Mouse (Mus musculus) urinary bladder, postnatal 0 days (tissue): ENCODE data around the gene Gm4301. TPM values are rescaled to one million over a fixed set of nuclear protein-coding genes. Genes with fewer than 3 reads are reported as not detected.

Experiments
- polyA plus RNA-seq: library from polyadenylated mRNA; unstranded; fragments of >200 nt; fragmentation: Nextera tagmentation; extraction: Ambion mirVana; gene quantifications from 2 replicates; pipeline ENCODE4 v1.2.1, GENCODE M21; 2015

Gm4301 gene
- polyA plus RNA-seq: not detected in 2 replicates

DNA sequence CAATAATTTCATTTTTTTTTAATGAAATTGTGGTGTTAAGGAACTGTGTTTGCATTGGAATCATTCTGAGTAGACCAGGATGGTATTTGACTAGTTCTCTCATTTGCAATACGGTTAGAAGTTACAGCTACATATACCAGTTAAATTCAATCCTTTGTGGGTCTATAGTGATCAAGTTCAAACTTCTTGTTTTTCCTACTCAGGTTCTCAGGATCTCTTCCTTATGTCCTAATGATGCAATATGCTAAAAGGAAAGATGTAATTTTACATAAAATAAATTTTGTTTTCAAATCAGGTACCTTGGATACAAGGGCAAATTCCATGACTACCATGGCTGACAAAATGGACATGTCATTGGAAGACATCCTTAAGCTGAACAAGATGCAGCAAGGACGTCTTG is at the start of gene Gm4301:
Gene Gm4301 (plus strand): TSS at position 301 of the 400 bp plus-strand sequence.

DNA sequence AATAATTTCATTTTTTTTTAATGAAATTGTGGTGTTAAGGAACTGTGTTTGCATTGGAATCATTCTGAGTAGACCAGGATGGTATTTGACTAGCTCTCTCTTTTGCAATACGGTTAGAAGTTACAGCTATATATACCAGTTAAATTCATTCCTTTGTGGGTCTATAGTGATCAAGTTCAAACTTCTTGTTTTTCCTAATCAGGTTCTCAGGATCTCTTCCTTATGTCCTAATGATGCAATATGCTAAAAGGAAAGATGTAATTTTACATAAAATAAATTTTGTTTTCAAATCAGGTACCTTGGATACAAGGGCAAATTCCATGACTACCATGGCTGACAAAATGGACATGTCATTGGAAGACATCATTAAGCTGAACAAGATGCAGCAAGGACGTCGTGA is 5.1 kb downstream of the Gm4301 start, which contains the start of gene Gm4302:
Gene Gm4302 (plus strand): TSS at position 301 of the 400 bp plus-strand sequence.

DNA sequence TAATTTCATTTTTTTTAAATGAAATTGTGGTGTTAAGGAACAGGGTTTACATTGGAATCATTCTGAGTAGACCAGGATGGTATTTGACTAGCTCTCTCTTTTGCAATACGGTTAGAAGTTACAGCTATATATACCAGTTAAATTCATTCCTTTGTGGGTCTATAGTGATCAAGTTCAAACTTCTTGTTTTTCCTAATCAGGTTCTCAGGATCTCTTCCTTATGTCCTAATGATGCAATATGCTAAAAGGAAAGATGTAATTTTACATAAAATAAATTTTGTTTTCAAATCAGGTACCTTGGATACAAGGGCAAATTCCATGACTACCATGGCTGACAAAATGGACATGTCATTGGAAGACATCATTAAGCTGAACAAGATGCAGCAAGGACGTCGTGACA is 10.2 kb downstream of the Gm4301 start, which contains the start of gene Gm4303:
Gene Gm4303 (plus strand): TSS at position 301 of the 400 bp plus-strand sequence.

DNA sequence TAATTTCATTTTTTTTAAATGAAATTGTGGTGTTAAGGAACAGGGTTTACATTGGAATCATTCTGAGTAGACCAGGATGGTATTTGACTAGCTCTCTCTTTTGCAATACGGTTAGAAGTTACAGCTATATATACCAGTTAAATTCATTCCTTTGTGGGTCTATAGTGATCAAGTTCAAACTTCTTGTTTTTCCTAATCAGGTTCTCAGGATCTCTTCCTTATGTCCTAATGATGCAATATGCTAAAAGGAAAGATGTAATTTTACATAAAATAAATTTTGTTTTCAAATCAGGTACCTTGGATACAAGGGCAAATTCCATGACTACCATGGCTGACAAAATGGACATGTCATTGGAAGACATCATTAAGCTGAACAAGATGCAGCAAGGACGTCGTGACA is 15.3 kb downstream of the Gm4301 start, which contains the start of gene Gm4305:
Gene Gm4305 (plus strand): TSS at position 301 of the 400 bp plus-strand sequence.

DNA sequence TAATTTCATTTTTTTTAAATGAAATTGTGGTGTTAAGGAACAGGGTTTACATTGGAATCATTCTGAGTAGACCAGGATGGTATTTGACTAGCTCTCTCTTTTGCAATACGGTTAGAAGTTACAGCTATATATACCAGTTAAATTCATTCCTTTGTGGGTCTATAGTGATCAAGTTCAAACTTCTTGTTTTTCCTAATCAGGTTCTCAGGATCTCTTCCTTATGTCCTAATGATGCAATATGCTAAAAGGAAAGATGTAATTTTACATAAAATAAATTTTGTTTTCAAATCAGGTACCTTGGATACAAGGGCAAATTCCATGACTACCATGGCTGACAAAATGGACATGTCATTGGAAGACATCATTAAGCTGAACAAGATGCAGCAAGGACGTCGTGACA is 25.6 kb downstream of the Gm4301 start, which contains the start of gene Gm4307:
Gene Gm4307 (plus strand): TSS at position 301 of the 400 bp plus-strand sequence.

DNA sequence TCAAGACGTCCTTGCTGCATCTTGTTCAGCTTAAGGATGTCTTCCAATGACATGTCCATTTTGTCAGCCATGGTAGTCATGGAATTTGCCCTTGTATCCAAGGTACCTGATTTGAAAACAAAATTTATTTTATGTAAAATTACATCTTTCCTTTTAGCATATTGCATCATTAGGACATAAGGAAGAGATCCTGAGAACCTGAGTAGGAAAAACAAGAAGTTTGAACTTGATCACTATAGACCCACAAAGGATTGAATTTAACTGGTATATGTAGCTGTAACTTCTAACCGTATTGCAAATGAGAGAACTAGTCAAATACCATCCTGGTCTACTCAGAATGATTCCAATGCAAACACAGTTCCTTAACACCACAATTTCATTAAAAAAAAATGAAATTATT is 47.0 kb downstream of the Gm4301 start, which contains the start of gene Gm4312:
Gene Gm4312 (minus strand): TSS at position 101 of the 400 bp plus-strand sequence.

Other genes with a start within 250 kb of the Gm4301 start
- gene Gm4302, start 5.2 kb downstream of the Gm4301 start, polyA plus RNA-seq: not detected in 2 replicates
- not detected in 2 replicates for gene Gm4303, start 10.3 kb downstream of the Gm4301 start, polyA plus RNA-seq
- gene Gm4305, start 15.4 kb downstream of the Gm4301 start, polyA plus RNA-seq: not detected in 2 replicates
- gene Gm4307, start 25.7 kb downstream of the Gm4301 start, polyA plus RNA-seq: not detected in 2 replicates
- not detected in 2 replicates for gene Gm4312, start 46.9 kb downstream of the Gm4301 start, polyA plus RNA-seq
- 15.5 and 19.4 TPM in 2 replicates for gene Tmtc3, start 151.7 kb downstream of the Gm4301 start, polyA plus RNA-seq
- 2.6 and 3.5 TPM in 2 replicates for gene Cep290, start 151.9 kb downstream of the Gm4301 start, polyA plus RNA-seq